16 mouse cellular contexts compared by ENCODE assay signal in the genomic region with DNA sequence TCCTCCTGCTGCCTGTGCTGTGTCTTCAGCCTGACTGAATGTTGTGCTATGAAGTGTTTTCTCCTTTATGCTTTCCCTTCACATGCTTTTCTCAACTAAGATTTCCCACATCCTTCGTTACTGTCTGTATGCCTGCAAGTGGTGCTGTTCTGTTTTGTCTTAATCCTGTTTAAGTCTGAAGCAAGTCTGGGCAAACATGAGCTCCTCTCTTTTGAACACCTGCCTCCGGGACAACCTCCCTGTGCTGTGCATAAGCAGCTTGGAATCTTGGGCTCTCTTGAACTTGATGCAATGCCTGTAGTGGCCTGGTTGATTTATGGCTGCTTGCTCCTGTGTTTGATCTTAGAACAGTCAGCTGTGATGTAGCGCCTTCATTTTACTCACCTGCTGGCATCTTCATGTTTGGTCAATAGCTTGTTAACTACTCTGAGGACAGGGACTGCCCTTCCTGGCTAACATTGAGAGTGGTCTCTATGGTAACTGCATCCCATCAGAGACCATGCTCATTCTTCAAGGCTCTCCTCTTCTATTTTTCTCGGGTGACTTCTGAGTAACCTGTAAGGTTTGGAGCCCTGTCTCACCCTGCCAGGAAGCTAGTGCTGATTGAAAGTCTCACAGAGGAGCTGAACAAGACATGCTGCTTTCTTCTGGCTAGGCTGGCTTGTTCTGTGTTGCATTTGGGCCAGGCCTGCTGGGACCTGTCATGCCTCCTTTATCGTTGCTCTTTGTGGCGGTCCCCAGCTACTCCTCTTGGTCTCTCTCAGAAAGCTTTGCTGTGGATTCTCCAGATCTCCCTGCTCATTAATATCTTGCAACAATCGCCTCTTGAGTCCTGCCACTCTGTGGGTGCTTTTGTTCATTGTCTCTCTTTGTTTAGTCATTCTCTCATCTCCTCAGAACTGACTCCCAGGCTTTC.
A peak's percentile ranks its signal among the peaks of the same experiment; 100 is the strongest.
DNase-seq lines count a peak whose midpoint lies in the region; ATAC-seq and TF ChIP-seq lines count a peak whose summit lies in the region.
"Had no signal": no experiment of that assay in that cellular context is flagged by ENCODE, and none has a peak within 500 bp of the region (broad histone marks: within the 10 kb centered on the region; RNA-seq: fewer than 3 reads in every experiment).

No protein-coding gene starts in this region.

- no peak overlapping the region for H3K27ac ChIP-seq in hindbrain, embryonic 16.5 days (ENCODE audit: low read depth, low read length)
- H3K27ac ChIP-seq in hindbrain, embryonic 12.5 days = no peak overlapping the region
- H3K27ac ChIP-seq in midbrain, postnatal 0 days (ENCODE audit: low read depth, low read length) = 0 out of 2 replicates have a peak overlapping the region, but pooled peaks have one; percentile 6
- no peak overlapping the region for H3K27ac ChIP-seq in gastrocnemius, adult 2 months
- H3K27ac ChIP-seq: hindbrain, embryonic 13.5 days; liver, embryonic 13.5 days had no signal

- peaks cover 4% of the 10 kb centered on the region for H3K4me1 ChIP-seq in hindbrain, embryonic 16.5 days (ENCODE audit: control insufficient read depth, insufficient read depth, low read depth, low read length)
- peaks cover 3% of the 10 kb centered on the region; the same call in 1 of the 2 replicates for H3K4me1 ChIP-seq in hindbrain, embryonic 12.5 days
- peaks cover 7% of the 10 kb centered on the region; the same call in 1 of the 2 replicates for H3K4me1 ChIP-seq in midbrain, postnatal 0 days (ENCODE audit: insufficient read depth, low read length)
- H3K4me1 ChIP-seq: liver, embryonic 13.5 days; megakaryocyte, embryonic 14.5 days had no signal

- intact Hi-C loops in gastrocnemius, adult 2 months (cut with DNase I) = no loop called here

- 54% methylated on average over 7 of the region's 7 CpGs for WGBS in hindbrain, embryonic 16.5 days
- 61% methylated on average over 7 of the region's 7 CpGs for WGBS in hindbrain, embryonic 12.5 days
- 37% methylated on average over 7 of the region's 7 CpGs for WGBS in midbrain, postnatal 0 days

- TF ChIP-seq CTCF in brain, embryonic 14.5 days (IDR thresholded peaks at IDR 0.05; ENCODE audit: borderline replicate concordance, extremely low read depth, insufficient read depth, insufficient read length) = no peak
- peak; percentile 11 for TF ChIP-seq CTCF in midbrain, postnatal 0 days (IDR thresholded peaks at IDR 0.05)
- no peak for TF ChIP-seq CTCF in gastrocnemius, adult 2 months (IDR thresholded peaks at IDR 0.05)

- H3K4me2 ChIP-seq in hindbrain, embryonic 16.5 days (ENCODE audit: low read length) = no peak overlapping the region
- H3K4me2 ChIP-seq in hindbrain, embryonic 12.5 days (replicated peaks) = no peak overlapping the region
- no peak overlapping the region for H3K4me2 ChIP-seq in midbrain, postnatal 0 days (ENCODE audit: low read depth, low read length, poor library complexity, severe bottlenecking)
- H3K4me2 ChIP-seq: hindbrain, embryonic 13.5 days; liver, embryonic 13.5 days had no signal

- no peaks in the 10 kb centered on the region for H3K36me3 ChIP-seq in hindbrain, embryonic 16.5 days (ENCODE audit: control insufficient read depth, insufficient read depth, low read length)
- H3K36me3 ChIP-seq in hindbrain, embryonic 12.5 days = no peaks in the 10 kb centered on the region
- no peaks in the 10 kb centered on the region for H3K36me3 ChIP-seq in midbrain, postnatal 0 days (ENCODE audit: insufficient read depth, low read length)
- H3K36me3 ChIP-seq: hindbrain, embryonic 13.5 days; liver, embryonic 13.5 days had no signal

- TF ChIP-seq POLR2A in brain, embryonic 14.5 days (IDR thresholded peaks at IDR 0.05; ENCODE audit: borderline replicate concordance, extremely low read depth, insufficient read depth, insufficient read length, poor library complexity, severe bottlenecking) = no peak

- DNase-seq in cerebellum, adult 18-20 months = no peak
- peak; percentile 72 for DNase-seq in brain, embryonic 14.5 days (ENCODE audit: low read depth)
- peak; percentile 21 for DNase-seq in midbrain, postnatal 0 days (ENCODE audit: low spot score)
- no peak for DNase-seq in liver
- DNase-seq in gastrocnemius, adult 2 months = no peak
- DNase-seq: adrenal gland, postnatal 25 days; heart, adult 18-20 months; kidney, adult 11 months; kidney, postnatal 10 days; liver, embryonic 13.5 days; thymus, adult 2 months had no signal

- 0 out of 2 replicates have a peak, but pooled peaks have one; percentile 26 for ATAC-seq in cerebellum, adult (ENCODE audit: insufficient number of reproducible peaks, low FRiP score, low TSS enrichment)
- 0 out of 2 replicates have a peak, but pooled peaks have one; percentile 56 for ATAC-seq in hindbrain, embryonic 16.5 days
- ATAC-seq in hindbrain, embryonic 12.5 days (ENCODE audit: low FRiP score) = no peak
- ATAC-seq in midbrain, postnatal 0 days (ENCODE audit: low FRiP score) = no peak

- no peaks in the 10 kb centered on the region for H3K27me3 ChIP-seq in hindbrain, embryonic 16.5 days (replicated peaks; ENCODE audit: control insufficient read depth, insufficient read depth, low read length)
- H3K27me3 ChIP-seq in hindbrain, embryonic 12.5 days = no peaks in the 10 kb centered on the region
- H3K27me3 ChIP-seq in midbrain, postnatal 0 days (ENCODE audit: insufficient read depth, low read length) = no peaks in the 10 kb centered on the region
- H3K27me3 ChIP-seq: hindbrain, embryonic 13.5 days; liver, embryonic 13.5 days; megakaryocyte, embryonic 14.5 days had no signal

- H3K9ac ChIP-seq in hindbrain, embryonic 16.5 days (ENCODE audit: low read depth, low read length) = no peak overlapping the region
- H3K9ac ChIP-seq in hindbrain, embryonic 12.5 days = no peak overlapping the region
- H3K9ac ChIP-seq in midbrain, postnatal 0 days (replicated peaks; ENCODE audit: low read length, poor library complexity, severe bottlenecking) = no peak overlapping the region
- H3K9ac ChIP-seq: hindbrain, embryonic 13.5 days; liver, embryonic 13.5 days had no signal

- H3K9me3 ChIP-seq in hindbrain, embryonic 16.5 days (ENCODE audit: control insufficient read depth, low read length) = no peaks in the 10 kb centered on the region
- no peaks in the 10 kb centered on the region for H3K9me3 ChIP-seq in hindbrain, embryonic 12.5 days (replicated peaks)
- no peaks in the 10 kb centered on the region for H3K9me3 ChIP-seq in midbrain, postnatal 0 days (ENCODE audit: low read length)
- H3K9me3 ChIP-seq: hindbrain, embryonic 13.5 days; liver, embryonic 13.5 days had no signal

- H3K4me3 ChIP-seq in hindbrain, embryonic 16.5 days (ENCODE audit: low read length) = no peak overlapping the region
- H3K4me3 ChIP-seq in hindbrain, embryonic 12.5 days = no peak overlapping the region
- H3K4me3 ChIP-seq in midbrain, postnatal 0 days (ENCODE audit: low read depth, low read length) = no peak overlapping the region
- no peak overlapping the region for H3K4me3 ChIP-seq in gastrocnemius, adult 2 months
- H3K4me3 ChIP-seq: hindbrain, embryonic 13.5 days; liver, embryonic 13.5 days; megakaryocyte, embryonic 14.5 days had no signal

Comparison
In these comparisons a context has a peak if more than half of its experiments do, and no peak if none do; other contexts are left out.
1. ATAC-seq: peak in cerebellum, adult (single experiment) and hindbrain, embryonic 16.5 days (single experiment); none in hindbrain, embryonic 12.5 days (single experiment) and midbrain, postnatal 0 days (single experiment).
2. DNase-seq: peak in brain, embryonic 14.5 days (single experiment) and midbrain, postnatal 0 days (single experiment); none in cerebellum, adult 18-20 months (0 of 2), liver (single experiment) and gastrocnemius, adult 2 months (single experiment).